Mouse (Mus musculus) right cerebral cortex, postnatal 14 days (tissue): ENCODE measurements around the gene Tkt.
"Not testable (repeated sequence)": the region's sequence is repeated elsewhere in the genome, so short reads cannot be mapped to it uniquely, and the experiment has no call there.

ENCODE experiments used
- DNase-seq: peaks from one replicate; pipeline ENCODE4 v3.0.0; 2022

Tkt gene

GRCm38 (mm10) chr14:30548131-30548720 is at the start of gene Tkt:
Tkt (plus strand) TSS chr14:30548359.
- peak; percentile 63 for DNase-seq

DNA sequence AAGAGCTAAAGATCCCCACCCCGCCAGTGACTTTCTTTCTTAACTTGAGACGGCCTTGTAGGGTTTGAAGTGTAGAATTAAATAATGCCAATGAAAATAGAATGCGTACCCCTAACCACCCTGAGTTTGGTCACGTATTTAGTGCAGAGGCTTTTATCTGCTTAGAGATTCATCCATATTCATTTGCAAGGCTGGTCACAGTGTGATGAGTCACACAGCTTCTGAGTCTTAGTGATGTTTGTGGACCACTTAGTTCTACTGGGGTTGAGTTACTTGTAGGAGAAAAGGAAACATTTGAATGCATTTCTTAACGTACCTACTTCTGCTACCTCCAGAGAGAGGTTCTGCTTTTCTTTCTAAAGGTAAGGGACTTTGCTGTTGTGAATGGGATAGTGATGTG is 43.2 kb upstream of the Tkt start:
- no peak for DNase-seq

- no peak for DNase-seq
Observed at GRCm38 (mm10) chr14:30510214-30510763, 37.9 kb upstream of the Tkt start.

DNA sequence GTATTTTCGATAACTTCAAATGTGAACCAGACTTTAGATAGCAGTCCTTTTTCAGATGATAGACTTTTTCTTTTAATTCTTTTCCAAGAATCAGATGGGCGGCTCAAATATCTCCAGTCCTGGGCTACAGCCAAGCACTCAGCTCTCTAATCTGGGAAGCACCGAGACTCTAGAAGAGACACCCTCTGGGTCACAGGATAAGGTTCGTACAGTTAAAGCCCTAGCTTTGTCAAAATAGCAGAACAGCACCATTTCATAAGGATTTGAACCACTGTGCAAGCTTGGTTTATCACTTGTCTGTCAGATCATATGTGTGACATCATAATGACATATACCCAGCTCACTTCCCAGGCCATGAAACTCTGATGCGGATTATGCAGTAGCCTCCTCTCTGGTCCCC is 35.3 kb upstream of the Tkt start:
- DNase-seq: no peak

DNA sequence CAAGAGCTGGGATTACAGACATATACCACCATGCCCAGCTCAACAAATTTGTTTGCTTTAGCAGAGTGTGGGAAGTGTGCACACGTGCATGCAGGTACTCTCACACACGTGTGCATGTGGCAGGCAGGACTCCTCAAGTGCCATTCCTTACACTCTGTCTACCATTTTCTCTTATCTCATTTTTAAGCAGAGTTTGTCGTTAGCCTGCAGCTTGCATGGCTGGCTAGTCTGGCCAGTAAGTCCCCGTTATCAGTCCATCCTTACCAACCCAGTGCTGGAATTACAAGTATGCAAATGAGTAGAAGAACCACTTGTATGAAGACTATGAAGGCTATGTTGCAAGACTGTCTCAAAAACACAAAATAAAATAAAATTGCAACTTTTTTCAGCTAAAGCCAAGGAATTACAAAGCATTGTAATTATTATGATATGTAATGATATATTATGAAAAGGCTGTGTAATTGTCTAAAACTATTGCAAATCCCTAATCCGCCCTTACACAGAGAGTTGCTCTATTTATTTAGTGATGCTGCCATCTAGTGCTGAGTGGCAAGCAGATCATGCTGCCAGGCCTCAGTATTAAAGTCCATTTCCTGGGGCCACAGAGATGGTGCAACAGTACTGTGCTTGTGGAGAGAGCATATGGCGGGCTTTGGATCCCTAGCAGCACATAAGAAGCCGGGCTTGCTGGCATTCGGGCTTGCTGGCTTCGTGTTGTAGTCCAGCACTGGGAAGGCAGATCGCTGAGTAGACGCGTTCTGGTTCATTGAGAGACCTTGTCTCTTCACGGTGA is 32.0 kb upstream of the Tkt start:
- DNase-seq: no peak

GRCm38 (mm10) chr14:30519323-30519722 is 28.8 kb upstream of the Tkt start:
- no peak for DNase-seq

- no peak for DNase-seq
Observed at GRCm38 (mm10) chr14:30523356-30523755, 24.8 kb upstream of the Tkt start.

- no peak for DNase-seq
Observed at GRCm38 (mm10) chr14:30528392-30528791, 19.8 kb upstream of the Tkt start.

- DNase-seq: no peak
Observed at GRCm38 (mm10) chr14:30528961-30529360, 19.2 kb upstream of the Tkt start.

DNA sequence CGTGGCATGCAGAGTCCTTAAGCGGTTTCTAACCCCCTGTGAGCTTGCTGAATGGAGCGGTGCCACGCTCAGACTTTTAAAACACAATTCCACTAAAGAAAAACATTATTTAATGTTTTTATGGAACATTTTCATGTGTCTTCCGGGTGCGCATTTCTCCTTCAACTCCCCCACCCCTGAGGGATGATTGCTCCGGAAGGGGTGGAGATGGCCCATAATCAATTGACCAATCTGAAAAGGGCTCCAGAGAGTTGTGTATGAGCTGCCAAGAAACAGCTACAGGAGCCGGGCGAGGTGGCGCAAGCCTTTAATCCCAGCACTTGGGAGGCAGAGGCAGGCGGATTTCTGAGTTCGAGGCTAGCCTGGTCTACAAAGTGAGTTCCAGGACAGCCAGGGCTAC is 18.7 kb upstream of the Tkt start:
- DNase-seq: no peak

GRCm38 (mm10) chr14:30530726-30531269 is 17.4 kb upstream of the Tkt start:
- DNase-seq: no peak

DNA sequence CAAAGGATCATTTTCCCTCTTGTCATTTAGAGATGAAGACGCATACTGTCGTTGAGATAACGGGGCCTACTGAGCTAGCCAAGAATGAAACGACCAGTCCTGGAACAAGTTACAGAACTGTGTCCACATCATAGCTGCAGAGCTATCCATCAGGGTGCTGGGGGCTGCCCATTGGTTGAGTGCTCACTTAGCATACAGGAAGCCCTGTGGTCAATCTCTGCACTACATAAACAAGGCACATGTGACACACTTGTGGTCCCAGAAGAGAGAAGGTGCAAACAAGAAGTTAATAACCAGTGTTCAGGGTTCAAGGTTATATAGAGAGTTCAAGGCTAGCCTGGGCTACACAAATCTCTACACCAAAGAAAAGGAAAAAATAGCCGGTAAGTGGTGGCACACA is 16.7 kb upstream of the Tkt start:
- no peak for DNase-seq

- DNase-seq: no peak
Observed at GRCm38 (mm10) chr14:30531896-30532295, 16.3 kb upstream of the Tkt start.

- DNase-seq: no peak
Observed at GRCm38 (mm10) chr14:30533780-30534450, 14.2 kb upstream of the Tkt start.

- peak; percentile 44 for DNase-seq
Observed at GRCm38 (mm10) chr14:30541541-30541940, 6.6 kb upstream of the Tkt start.

GRCm38 (mm10) chr14:30543331-30543730 is 4.8 kb upstream of the Tkt start:
- DNase-seq: not testable (repeated sequence)

- peak; percentile 94 for DNase-seq
Observed at GRCm38 (mm10) chr14:30548965-30549776, 1.0 kb downstream of the Tkt start.

DNA sequence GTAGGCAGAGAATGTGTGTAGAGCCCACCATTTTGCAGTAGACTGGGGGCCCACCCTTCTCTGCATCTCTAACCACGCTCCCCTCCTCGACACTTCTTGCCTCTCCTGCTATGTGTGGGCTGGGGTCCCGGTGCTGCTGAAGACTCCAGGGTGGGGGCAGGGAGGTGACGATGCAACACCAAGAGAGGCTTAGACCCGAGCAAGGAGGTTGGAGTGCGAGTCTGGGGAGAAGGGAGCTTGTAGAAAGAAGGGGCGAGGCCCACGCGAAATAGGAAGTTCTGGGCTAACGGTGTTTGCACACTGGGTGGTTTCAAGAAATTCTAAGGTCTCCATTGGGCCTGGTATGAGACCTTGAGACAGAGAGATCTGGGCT is 1.6 kb downstream of the Tkt start:
- DNase-seq: peak; percentile 31

- DNase-seq: no peak
Observed at GRCm38 (mm10) chr14:30550232-30551070, 2.3 kb downstream of the Tkt start.

DNA sequence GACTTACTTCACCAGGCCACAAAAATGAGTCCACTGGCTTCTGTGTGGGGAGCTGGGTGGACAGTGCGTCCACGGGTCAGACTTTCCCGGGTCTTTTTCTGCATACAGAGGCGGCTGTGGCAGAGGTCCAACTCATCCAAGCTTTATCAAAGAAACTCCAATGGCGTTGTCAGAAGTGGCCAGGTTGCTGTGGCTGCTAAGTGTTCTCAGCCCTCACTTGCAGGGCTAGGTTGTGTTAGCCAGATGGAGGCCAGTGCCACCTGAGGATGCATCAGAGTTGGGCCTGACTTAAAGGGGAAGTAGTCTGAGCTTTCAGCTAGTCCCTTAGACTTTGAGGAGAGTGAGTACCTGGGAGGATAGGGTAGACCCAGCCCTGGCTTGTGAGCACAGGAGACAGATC is 3.4 kb downstream of the Tkt start:
- DNase-seq: no peak

DNA sequence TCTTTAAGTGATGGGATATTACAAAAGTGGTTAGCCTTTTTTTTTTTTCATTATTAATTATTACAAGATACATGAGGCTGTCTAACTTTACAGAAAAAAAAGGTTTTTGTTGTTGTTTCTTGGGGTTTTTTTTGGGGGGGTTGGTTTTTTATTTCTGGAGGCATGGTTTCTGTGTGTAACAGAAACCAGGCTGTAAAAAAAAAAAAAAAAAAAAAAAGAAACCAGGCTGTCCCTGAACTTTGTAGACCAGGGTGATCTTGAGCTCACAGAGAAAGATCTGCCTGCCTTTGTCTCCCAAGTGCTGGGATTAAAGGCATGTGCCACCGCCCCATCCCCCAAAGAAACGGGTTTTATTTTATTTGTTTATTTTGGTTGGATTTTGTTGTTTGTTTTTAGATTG is 3.8 kb downstream of the Tkt start:
- DNase-seq: no peak

DNA sequence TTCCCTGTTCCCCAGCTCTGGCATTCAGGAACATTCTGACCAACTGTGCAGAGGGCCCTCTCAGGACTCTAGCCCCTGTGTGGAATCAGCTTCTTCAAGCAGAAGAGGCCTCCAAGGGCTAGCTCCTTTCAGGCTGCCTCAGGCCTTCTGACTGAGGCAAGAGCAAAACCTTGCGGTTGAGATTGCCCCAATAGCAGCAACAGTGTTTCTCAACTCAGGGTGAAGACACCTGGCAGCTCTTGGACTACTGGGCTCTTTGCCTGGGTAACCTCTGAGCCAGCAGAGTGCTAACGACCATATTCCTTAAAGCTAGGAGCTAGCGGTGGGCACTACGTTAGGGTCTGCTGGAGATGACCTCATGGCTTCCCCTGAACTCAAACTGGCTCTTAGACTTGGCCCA is 5.0 kb downstream of the Tkt start:
- DNase-seq: no peak
